Mouse (Mus musculus) midbrain, embryonic 15.5 days (tissue): Measurements from ENCODE around the gene Gm5157. TPM values are rescaled to one million over a fixed set of nuclear protein-coding genes. Genes with fewer than 3 reads are reported as not detected.
"Not testable (repeated sequence)": the region's sequence is repeated elsewhere in the genome, so short reads cannot be mapped to it uniquely, and the experiment has no call there.

Experiments
- ATAC-seq: fragments of 200-750 bp; cut with Nextera tagmentation; replicated peaks from 2 replicates; pipeline ENCODE4 v1.8.0; 2017; ENCODE audit warnings: moderate TSS enrichment
- H3K27ac ChIP-seq: fragments of 300-500 bp; sonication (generic); 2 replicates; pipeline ENCODE4 v1.5.1; 2015; ENCODE audit warnings: mild to moderate bottlenecking, inconsistent platforms
- H3K27me3 ChIP-seq: fragments of 300-500 bp; sonication (generic); replicated peaks from 2 replicates; pipeline ENCODE4 v1.6.1; 2015; ENCODE audit warnings: inconsistent platforms
- H3K36me3 ChIP-seq: fragments of 300-500 bp; sonication (generic); replicated peaks from 2 replicates; pipeline ENCODE4 v1.6.1; 2015; ENCODE audit warnings: inconsistent platforms
- H3K4me1 ChIP-seq: fragments of 300-500 bp; sonication (generic); 2 replicates; pipeline ENCODE4 v1.6.1; 2015; ENCODE audit warnings: inconsistent platforms
- H3K4me2 ChIP-seq: fragments of 300-500 bp; sonication (generic); 2 replicates; pipeline ENCODE4 v1.6.1; 2015; ENCODE audit warnings: inconsistent platforms, mild to moderate bottlenecking, moderate library complexity
- H3K4me3 ChIP-seq: fragments of 300-500 bp; sonication (generic); 2 replicates; pipeline ENCODE4 v1.5.1; 2015; ENCODE audit warnings: mild to moderate bottlenecking, inconsistent platforms
- H3K9ac ChIP-seq: fragments of 300-500 bp; sonication (generic); 2 replicates; pipeline ENCODE4 v1.6.1; 2015; ENCODE audit warnings: mild to moderate bottlenecking, inconsistent platforms
- H3K9me3 ChIP-seq: fragments of 300-500 bp; sonication (generic); 2 replicates; pipeline ENCODE4 v1.6.1; 2016; ENCODE audit warnings: inconsistent platforms
- WGBS: fragments of 180-500 bp; shearing (Covaris S2); methylation state at CpG from one replicate; pipeline ENCODE4 v1.1.7; 2015; ENCODE audit warnings: mixed read lengths; 5-methylcytosine and 5-hydroxymethylcytosine counted together
- polyA plus RNA-seq: library from polyadenylated mRNA; unstranded; fragments of >200 nt; fragmentation: Nextera tagmentation; extraction: Ambion mirVana; gene quantifications from 2 replicates; pipeline ENCODE4 v1.2.1, GENCODE M21; 2015

Gene Gm5157
- polyA plus RNA-seq = not detected in 2 replicates

- H3K36me3 ChIP-seq, H3K27me3 ChIP-seq, H3K4me1 ChIP-seq, ATAC-seq, H3K9ac ChIP-seq, H3K9me3 ChIP-seq, H3K27ac ChIP-seq, H3K4me2 ChIP-seq, H3K4me3 ChIP-seq: not testable (repeated sequence)
- 25% methylated on average over 1 of the region's 2 CpGs for WGBS
These were observed at the start of gene Gm5157 for GRCm38 (mm10) chr7:21190323-21190722. Gm5157 (minus strand) TSS chr7:21190423.

GRCm38 (mm10) chr7:21161885-21162284, 28.3 kb downstream of the Gm5157 start, which contains the start of gene Vmn1r123:
Vmn1r123 (plus strand) TSS chr7:21162185.
- H3K4me3 ChIP-seq, H3K4me1 ChIP-seq, H3K9ac ChIP-seq, H3K4me2 ChIP-seq, ATAC-seq, H3K27me3 ChIP-seq, H3K27ac ChIP-seq, H3K36me3 ChIP-seq, H3K9me3 ChIP-seq: not testable (repeated sequence)
- 38% methylated on average over 1 of the region's 3 CpGs for WGBS

Other genes with a start within 250 kb of the Gm5157 start
- not detected in 2 replicates for gene Vmn1r119, start 178.0 kb downstream of the Gm5157 start, polyA plus RNA-seq
- not detected in 2 replicates for gene Vmn1r120, start 136.6 kb downstream of the Gm5157 start, polyA plus RNA-seq
- not detected in 2 replicates for gene Vmn1r121, start 91.9 kb downstream of the Gm5157 start, polyA plus RNA-seq
- not detected in 2 replicates for gene Vmn1r122, start 56.3 kb downstream of the Gm5157 start, polyA plus RNA-seq
- gene Vmn1r123, start 28.2 kb downstream of the Gm5157 start, polyA plus RNA-seq = not detected in 2 replicates
- not detected in 2 replicates for gene Vmn1r124, start 70.2 kb upstream of the Gm5157 start, polyA plus RNA-seq
- not detected in 2 replicates for gene Vmn1r125, start 81.8 kb upstream of the Gm5157 start, polyA plus RNA-seq
- gene Vmn1r126, start 111.0 kb upstream of the Gm5157 start, polyA plus RNA-seq = not detected in 2 replicates
- gene Vmn1r127, start 129.4 kb upstream of the Gm5157 start, polyA plus RNA-seq = not detected in 2 replicates
- gene Vmn1r128, start 158.9 kb upstream of the Gm5157 start, polyA plus RNA-seq = not detected in 2 replicates
- not detected in 2 replicates for gene Vmn1r129, start 170.9 kb upstream of the Gm5157 start, polyA plus RNA-seq
- gene Gm6882, start 242.3 kb upstream of the Gm5157 start, polyA plus RNA-seq = not detected in 2 replicates